Mouse (Mus musculus) yolk sac, embryonic 10.5 days (tissue): ENCODE data around the gene Vmn1r227.

Source experiments
- DNase-seq: peaks from one replicate; pipeline ENCODE4 v3.0.0-alpha.2; 2017; ENCODE audit warnings: low spot score

The Vmn1r227 gene

DNA sequence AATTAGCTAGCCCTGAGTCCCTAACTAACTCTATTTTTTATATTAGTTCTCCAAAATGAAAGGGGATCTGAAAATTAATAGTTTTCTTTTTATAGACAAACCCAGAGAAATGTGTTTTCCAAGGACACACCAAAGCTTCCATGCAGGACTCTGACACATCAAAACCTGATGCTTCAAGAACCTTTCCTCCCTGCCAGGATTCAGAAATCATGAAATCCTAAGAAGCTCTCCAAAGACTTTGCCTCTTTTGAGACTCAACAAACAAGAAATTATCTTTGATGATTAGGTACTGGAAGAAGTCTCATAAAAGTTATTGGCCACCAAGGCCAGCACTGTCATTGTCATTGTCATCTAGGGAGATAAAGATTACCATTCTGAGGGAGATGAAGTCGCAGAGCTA is at the start of gene Vmn1r227:
Gene Vmn1r227, plus strand, starts transcription at position 301 of the 400 bp plus-strand sequence.
- DNase-seq: no peak

GRCm38 (mm10) chr17:20682543-20682942 is 47.1 kb upstream of the Vmn1r227 start, which contains the start of gene Vmn1r226:
Gene Vmn1r226, plus strand, starts transcription at chr17:20682843.
- DNase-seq: no peak

DNA sequence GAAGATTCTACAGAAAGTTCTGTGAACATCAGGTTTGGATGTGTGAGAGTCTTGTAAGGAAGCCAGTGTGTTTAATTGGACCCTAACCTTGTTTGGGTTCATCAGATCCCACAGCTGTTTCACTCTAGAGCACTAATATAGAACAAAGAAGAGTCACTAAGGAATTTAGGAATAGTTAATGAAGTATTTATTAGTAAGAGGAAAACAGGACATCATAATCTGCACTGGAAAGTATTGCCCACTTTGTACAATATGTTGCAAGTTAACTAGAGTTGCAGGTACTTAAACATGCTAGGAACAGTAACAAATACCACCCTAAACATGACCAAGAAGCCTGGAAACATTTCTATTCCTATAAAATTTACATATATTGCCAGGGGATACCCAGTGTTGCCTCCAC is 56.4 kb downstream of the Vmn1r227 start, which contains the start of gene Vmn1r228:
Gene Vmn1r228, minus strand, starts transcription at position 101 of the 400 bp plus-strand sequence.
- no peak for DNase-seq
